19 mouse cellular contexts compared by ENCODE assay signal in the genomic region with DNA sequence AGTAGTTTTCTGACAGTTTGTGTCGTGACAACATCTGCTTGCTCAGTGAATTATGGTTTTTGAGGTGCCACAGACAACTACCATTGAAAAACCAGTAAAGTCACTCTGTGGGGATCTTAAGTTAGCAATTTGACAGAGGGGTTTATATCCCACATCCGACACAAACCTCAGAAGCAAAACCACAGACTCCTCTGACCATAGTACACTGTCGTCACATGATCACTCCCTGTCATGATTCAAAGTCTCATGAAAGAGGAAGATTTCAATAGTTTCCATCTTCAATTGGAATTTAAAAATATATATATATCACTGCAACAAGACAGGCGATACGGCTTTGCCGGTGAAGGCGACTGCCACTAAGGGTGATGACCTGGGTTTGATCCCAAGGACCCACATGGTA.
DNase-seq lines count a peak whose midpoint lies in the region; ATAC-seq and TF ChIP-seq lines count a peak whose summit lies in the region.
"Had no signal": no experiment of that assay in that cellular context is flagged by ENCODE, and none has a peak within 500 bp of the region (broad histone marks: within the 10 kb centered on the region; RNA-seq: fewer than 3 reads in every experiment).

No protein-coding gene starts in this region.

- intact Hi-C loops in left cerebral cortex, adult 2 months (cut with DNase I): no loop called here

- H3K9me3 ChIP-seq in forebrain, embryonic 16.5 days (ENCODE audit: control insufficient read depth, low read length): no peaks in the 10 kb centered on the region
- H3K9me3 ChIP-seq: heart, embryonic 13.5 days; lung, embryonic 15.5 days; megakaryocyte, embryonic 14.5 days; midbrain, embryonic 15.5 days; stomach, embryonic 15.5 days had no signal

- no peak overlapping the region for H3K4me3 ChIP-seq in left cerebral cortex, adult 2 months
- H3K4me3 ChIP-seq in bone marrow macrophage, adult 2 months (ENCODE audit: insufficient read depth, low read length): no peak overlapping the region
- no peak overlapping the region for H3K4me3 ChIP-seq in forebrain, embryonic 16.5 days (replicated peaks; ENCODE audit: low read length)
- H3K4me3 ChIP-seq: erythroblast, embryonic 14.5 days; heart, embryonic 13.5 days; lung, embryonic 15.5 days; megakaryocyte, embryonic 14.5 days; midbrain, embryonic 15.5 days; stomach, embryonic 15.5 days had no signal

- H3K9ac ChIP-seq in forebrain, embryonic 16.5 days (replicated peaks; ENCODE audit: low read depth, low read length): no peak overlapping the region
- H3K9ac ChIP-seq: heart, embryonic 13.5 days; lung, embryonic 15.5 days; midbrain, embryonic 15.5 days; stomach, embryonic 15.5 days had no signal

- no peak for TF ChIP-seq POLR2A in bone marrow macrophage, adult 2 months (IDR thresholded peaks at IDR 0.05; ENCODE audit: borderline replicate concordance, low read depth, low read length)

- DNase-seq in left cerebral cortex, adult 2 months (ENCODE audit: extremely low spot score in 1 of 2, low spot score in 2 of 2): no peak
- no peak for DNase-seq in left cerebral cortex, adult 11 months (ENCODE audit: low spot score)
- peak; percentile 10 to 50 for DNase-seq in natural killer cell, adult 2 months (ENCODE audit: low spot score in 2 of 2)
- no peak for DNase-seq in adrenal gland, postnatal 25 days
- no peak for DNase-seq in gastrocnemius, postnatal 10 days
- DNase-seq: adrenal gland, adult 8-10 months; cerebellum, adult 9-11 months; heart, postnatal 4 days; kidney, adult 9 months; kidney, postnatal 4 days; liver had no signal

- H3K36me3 ChIP-seq in forebrain, embryonic 16.5 days (ENCODE audit: control insufficient read depth, insufficient read depth): no peaks in the 10 kb centered on the region
- H3K36me3 ChIP-seq: heart, embryonic 13.5 days; lung, embryonic 15.5 days; stomach, embryonic 15.5 days had no signal

- H3K4me1 ChIP-seq in bone marrow macrophage, adult 2 months (ENCODE audit: control insufficient read depth, insufficient read depth, low read length): peaks cover 16% of the 10 kb centered on the region
- peaks cover 27% of the 10 kb centered on the region for H3K4me1 ChIP-seq in forebrain, embryonic 16.5 days (replicated peaks; ENCODE audit: control insufficient read depth, insufficient read depth, low read length)
- H3K4me1 ChIP-seq: midbrain, embryonic 15.5 days had no signal

- no peaks in the 10 kb centered on the region for H3K27me3 ChIP-seq in forebrain, embryonic 16.5 days (replicated peaks; ENCODE audit: control insufficient read depth, insufficient read depth, low read length)
- H3K27me3 ChIP-seq: heart, embryonic 13.5 days; lung, embryonic 15.5 days; midbrain, embryonic 15.5 days; stomach, embryonic 15.5 days had no signal

- WGBS in forebrain, embryonic 16.5 days: 86% methylated on average over 7 of the region's 7 CpGs

- no peak for TF ChIP-seq CTCF in left cerebral cortex, adult 2 months (IDR thresholded peaks at IDR 0.05)
- no peak for TF ChIP-seq CTCF in bone marrow macrophage, adult 2 months (IDR thresholded peaks at IDR 0.05; ENCODE audit: low read depth, low read length)

- no peak overlapping the region for H3K4me2 ChIP-seq in forebrain, embryonic 16.5 days (ENCODE audit: low read length)
- H3K4me2 ChIP-seq: heart, embryonic 13.5 days; lung, embryonic 15.5 days; midbrain, embryonic 15.5 days; stomach, embryonic 15.5 days had no signal

- no peak for ATAC-seq in forebrain, embryonic 16.5 days
- ATAC-seq: midbrain, embryonic 15.5 days had no signal

- peak overlapping the region; percentile 6; the same call in 1 of the 2 replicates for H3K27ac ChIP-seq in left cerebral cortex, adult 2 months
- peak overlapping the region; percentile 25 for H3K27ac ChIP-seq in bone marrow macrophage, adult 2 months (ENCODE audit: insufficient read depth, low read depth, low read length)
- peak overlapping the region; percentile 92 for H3K27ac ChIP-seq in forebrain, embryonic 16.5 days (ENCODE audit: low read length)
- H3K27ac ChIP-seq: heart, embryonic 13.5 days; lung, embryonic 15.5 days; midbrain, embryonic 15.5 days; stomach, embryonic 15.5 days had no signal

Comparison
In these comparisons a context has a peak if more than half of its experiments do, and no peak if none do; other contexts are left out.
1. DNase-seq: peak in natural killer cell, adult 2 months (2 of 2); none in left cerebral cortex, adult 2 months (0 of 2), left cerebral cortex, adult 11 months (single experiment), adrenal gland, postnatal 25 days (single experiment) and gastrocnemius, postnatal 10 days (single experiment).
2. H3K27ac ChIP-seq: peak in every context shown above with its lines; median percentile 92 in forebrain, embryonic 16.5 days; 25 in bone marrow macrophage, adult 2 months; 6 in left cerebral cortex, adult 2 months.